Mouse (Mus musculus): ENCODE measurements at regions not wholly inside any gene's neighbourhood (a gene's known extent, or its start where the extent isn't known, plus 50 kb on each side); places are given as distances from the start of the nearest gene placed in this dataset.

GRCm38 (mm10) chr10:67598590-67599047, 49.9 kb upstream of the Ado start:
- DNase-seq: no peak

All from cerebellum, adult 18-20 months (tissue).